ENCODE assay signal across 18 mouse cellular contexts in genomic region chr3:105171527-105171926, GRCm38 (mm10).
"Had no signal": no experiment of that assay in that cellular context is flagged by ENCODE, and none has a peak within 500 bp of the region (broad histone marks: within the 10 kb centered on the region; RNA-seq: fewer than 3 reads in every experiment).

No protein-coding gene starts in this region.

- H3K27ac ChIP-seq: kidney, postnatal 0 days; layer of hippocampus, adult 2 months; limb, embryonic 10.5 days; limb, embryonic 13.5 days; liver, embryonic 12.5 days; liver, embryonic 15.5 days; lung, embryonic 15.5 days; midbrain, embryonic 10.5 days; midbrain, embryonic 13.5 days had no signal

- H3K9me3 ChIP-seq: limb, embryonic 10.5 days; liver, embryonic 12.5 days; liver, embryonic 15.5 days; lung, embryonic 15.5 days; midbrain, embryonic 13.5 days had no signal

- DNase-seq: kidney, postnatal 25 days; layer of hippocampus, adult 9-11 months; liver; lung, adult 18-20 months; lung, postnatal 10 days; lung, postnatal 36 days; thymus, adult 18-20 months; thymus, postnatal 36 days had no signal

- H3K27me3 ChIP-seq: limb, embryonic 13.5 days; liver, embryonic 12.5 days; liver, embryonic 15.5 days; lung, embryonic 15.5 days; midbrain, embryonic 13.5 days had no signal

- H3K36me3 ChIP-seq: limb, embryonic 10.5 days; limb, embryonic 13.5 days; liver, embryonic 12.5 days; liver, embryonic 15.5 days; lung, embryonic 15.5 days; midbrain, embryonic 10.5 days; midbrain, embryonic 13.5 days had no signal

- H3K4me3 ChIP-seq: layer of hippocampus, adult 2 months; limb, embryonic 10.5 days; limb, embryonic 13.5 days; liver, embryonic 12.5 days; liver, embryonic 15.5 days; lung, embryonic 15.5 days; megakaryocyte, embryonic 14.5 days; midbrain, embryonic 10.5 days; midbrain, embryonic 13.5 days had no signal

- H3K9ac ChIP-seq: limb, embryonic 13.5 days; liver, embryonic 12.5 days; liver, embryonic 15.5 days; lung, embryonic 15.5 days; midbrain, embryonic 13.5 days had no signal

- ATAC-seq: liver, embryonic 12.5 days; midbrain, embryonic 13.5 days had no signal

- H3K4me1 ChIP-seq: limb, embryonic 10.5 days; limb, embryonic 13.5 days; liver, embryonic 12.5 days; liver, embryonic 15.5 days; lung, embryonic 15.5 days; megakaryocyte, embryonic 14.5 days had no signal

- H3K4me2 ChIP-seq: limb, embryonic 13.5 days; liver, embryonic 12.5 days; liver, embryonic 15.5 days; lung, embryonic 15.5 days; midbrain, embryonic 13.5 days had no signal
